Comparison of ENCODE assay signal across 27 mouse cellular contexts in genomic region chr16:5895564-5895963, GRCm38 (mm10). TPM values are rescaled to one million over a fixed set of nuclear protein-coding genes. Genes with fewer than 3 reads are reported as not detected.
"Had no signal": no experiment of that assay in that cellular context is flagged by ENCODE, and none has a peak within 500 bp of the region (broad histone marks: within the 10 kb centered on the region; RNA-seq: fewer than 3 reads in every experiment).

No protein-coding gene starts in this region.

- H3K4me1 ChIP-seq: heart, embryonic 13.5 days; heart, embryonic 15.5 days; kidney, embryonic 15.5 days; limb, embryonic 13.5 days; limb, embryonic 15.5 days; liver, embryonic 12.5 days had no signal

- H3K4me2 ChIP-seq: heart, embryonic 11.5 days; heart, embryonic 13.5 days; heart, embryonic 15.5 days; hindbrain, embryonic 13.5 days; hindbrain, embryonic 15.5 days; kidney, embryonic 15.5 days; limb, embryonic 13.5 days; limb, embryonic 15.5 days; liver, embryonic 12.5 days had no signal

- H3K4me3 ChIP-seq: heart, adult 2 months; heart, embryonic 13.5 days; heart, embryonic 15.5 days; hindbrain, embryonic 13.5 days; hindbrain, embryonic 15.5 days; kidney, embryonic 15.5 days; limb, embryonic 13.5 days; limb, embryonic 15.5 days; liver, embryonic 12.5 days had no signal

- H3K27ac ChIP-seq: heart, adult 2 months; heart, embryonic 13.5 days; heart, embryonic 15.5 days; hindbrain, embryonic 13.5 days; hindbrain, embryonic 15.5 days; hindbrain, postnatal 0 days; kidney, embryonic 15.5 days; kidney, postnatal 0 days; limb, embryonic 13.5 days; limb, embryonic 15.5 days; liver, embryonic 12.5 days; liver, embryonic 14.5 days had no signal

- ATAC-seq: hindbrain, postnatal 0 days; intestine, embryonic 16.5 days; liver, embryonic 12.5 days had no signal

- H3K9ac ChIP-seq: heart, embryonic 13.5 days; heart, embryonic 15.5 days; hindbrain, embryonic 13.5 days; hindbrain, embryonic 15.5 days; kidney, embryonic 15.5 days; limb, embryonic 13.5 days; limb, embryonic 15.5 days; liver, embryonic 12.5 days; liver, embryonic 14.5 days had no signal

- H3K36me3 ChIP-seq: heart, embryonic 13.5 days; heart, embryonic 15.5 days; hindbrain, embryonic 13.5 days; hindbrain, embryonic 15.5 days; kidney, embryonic 15.5 days; limb, embryonic 13.5 days; limb, embryonic 15.5 days; liver, embryonic 12.5 days had no signal

- H3K27me3 ChIP-seq: heart, embryonic 15.5 days; hindbrain, embryonic 13.5 days; hindbrain, embryonic 15.5 days; kidney, embryonic 15.5 days; limb, embryonic 13.5 days; limb, embryonic 15.5 days; liver, embryonic 12.5 days had no signal

- DNase-seq: gastrocnemius, postnatal 14 days; gastrocnemius, postnatal 36 days; heart, adult 11 months; heart, adult 2 months; heart, postnatal 14 days; heart, postnatal 36 days; kidney, adult 11 months; kidney, adult 2 months; kidney, adult 9 months; kidney, postnatal 14 days; kidney, postnatal 36 days; left cerebral cortex, postnatal 4 days had no signal

- H3K9me3 ChIP-seq: heart, embryonic 13.5 days; heart, embryonic 15.5 days; hindbrain, embryonic 13.5 days; hindbrain, embryonic 15.5 days; kidney, embryonic 15.5 days; limb, embryonic 13.5 days; limb, embryonic 15.5 days; liver, embryonic 12.5 days had no signal

RNA-seq across cellular contexts. Expression of gene Rbfox1, which starts 10.4 kb away (rescaled TPM):
- total RNA-seq: hematopoietic stem cell, adult 5-6 weeks had no signal
- polyA plus RNA-seq: liver, adult 2 months had no signal
